Mouse (Mus musculus): Measurements from ENCODE around the gene Tanc1.

Tanc1 gene

DNA sequence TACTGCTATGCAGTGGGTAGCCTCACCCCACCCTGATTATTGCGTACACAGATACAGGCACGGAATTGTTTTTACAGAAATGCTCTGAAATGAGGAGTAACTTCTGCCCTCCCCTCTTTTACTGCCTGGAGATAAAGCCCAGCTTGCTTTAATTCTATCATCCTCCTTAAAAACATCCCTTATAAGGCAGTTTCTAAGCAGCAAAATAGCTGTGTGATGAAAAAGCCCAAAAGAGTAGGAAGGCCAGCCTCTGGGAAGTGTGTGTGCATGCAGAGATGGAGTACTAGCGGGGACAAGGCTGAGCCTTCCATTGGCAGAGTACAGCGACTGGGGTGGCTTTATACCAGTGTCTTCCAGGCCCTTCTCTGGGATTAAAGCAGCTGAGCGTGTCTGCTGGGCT, 140.9 kb downstream of the Tanc1 start:
- DNase-seq (ENCODE audit: inconsistent ontology term), result no peak

DNA sequence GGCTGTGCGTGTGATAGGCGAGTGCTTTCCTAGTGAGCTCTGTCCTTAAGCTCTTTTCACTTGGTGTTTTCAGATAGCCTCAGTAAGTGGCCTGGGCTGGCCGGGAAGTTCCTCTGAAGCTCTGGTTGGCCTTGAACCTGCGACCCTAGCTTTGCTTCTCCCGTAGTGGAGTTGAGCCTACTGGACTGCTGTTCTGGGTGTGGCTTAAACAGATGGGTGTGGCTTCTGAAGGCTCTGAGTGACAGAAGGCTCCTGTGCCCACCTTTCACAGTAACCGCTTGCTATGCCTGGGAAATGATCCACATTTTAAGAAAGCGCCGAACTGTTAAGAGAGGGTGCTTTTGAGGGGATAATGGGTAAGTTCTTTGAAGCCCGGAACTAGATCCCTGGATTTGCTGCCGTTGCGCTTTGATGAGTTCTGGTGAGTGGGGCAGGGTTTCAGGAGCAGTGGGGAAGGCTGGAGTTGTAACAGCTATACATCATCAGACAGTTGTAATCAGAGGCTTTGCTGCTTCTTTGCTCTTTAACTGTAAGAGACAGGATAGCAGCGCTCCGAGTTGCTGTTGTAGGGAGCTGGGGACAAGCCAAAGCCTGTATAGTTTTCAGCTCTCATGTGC, 144.4 kb downstream of the Tanc1 start:
- DNase-seq (ENCODE audit: inconsistent ontology term), result no peak

DNA sequence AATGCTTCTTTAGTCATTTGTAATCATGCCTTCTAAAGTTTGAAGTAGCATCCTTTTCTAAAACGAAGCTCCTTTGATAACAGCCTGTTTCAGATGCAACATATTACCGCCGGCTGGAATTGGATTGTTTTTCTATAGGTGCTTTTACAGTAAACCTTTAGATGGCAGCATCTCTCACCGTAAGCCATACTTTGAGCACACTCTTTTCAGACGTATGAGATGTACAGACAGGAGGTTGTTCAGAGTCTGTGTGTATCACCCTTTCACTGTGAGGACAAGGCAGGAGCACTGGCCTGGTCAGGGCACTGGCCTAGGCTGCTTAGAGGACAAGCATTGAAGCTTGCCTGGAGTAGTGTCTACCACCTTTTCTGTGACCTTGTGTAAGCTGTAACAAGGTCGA, 145.2 kb downstream of the Tanc1 start:
- DNase-seq (ENCODE audit: inconsistent ontology term), result no peak

DNA sequence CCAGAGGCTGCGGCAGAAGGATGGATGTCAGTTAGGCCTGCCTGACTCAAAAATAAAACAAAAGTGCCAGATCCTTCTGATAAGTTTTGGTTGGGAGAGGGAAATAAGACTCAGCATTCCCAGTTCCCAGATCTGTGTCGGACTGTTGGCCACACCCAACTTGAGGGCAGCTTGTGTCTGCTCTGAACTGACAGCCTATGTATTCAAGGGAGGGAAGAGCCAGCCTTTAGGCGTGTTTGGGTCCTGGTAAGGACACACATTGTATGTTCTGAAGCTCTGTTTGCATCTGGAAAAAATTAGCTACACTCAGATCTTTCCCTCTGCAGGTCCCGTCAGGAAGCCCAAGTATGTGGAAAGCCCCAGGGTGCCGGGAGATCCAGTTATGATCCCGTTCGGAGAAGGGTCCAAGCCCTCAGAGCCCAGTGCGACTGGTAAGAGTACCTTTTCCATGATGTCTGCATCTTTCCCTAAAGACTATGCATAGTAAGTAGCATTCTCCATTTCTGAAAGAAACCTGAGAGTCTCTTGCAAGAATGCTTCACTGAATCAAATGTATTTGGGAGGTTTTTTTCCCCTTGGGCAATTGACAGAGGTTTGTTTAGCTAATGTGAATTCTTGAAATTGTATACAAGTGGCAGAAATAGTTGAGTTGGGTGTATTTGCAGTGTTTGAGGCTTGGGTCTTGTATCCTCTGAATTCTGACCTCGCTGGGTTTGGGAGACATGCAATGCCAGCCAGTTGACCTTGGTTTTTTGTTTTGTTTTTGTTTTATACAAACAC, 146.5 kb downstream of the Tanc1 start:
- DNase-seq (ENCODE audit: inconsistent ontology term), result no peak

DNA sequence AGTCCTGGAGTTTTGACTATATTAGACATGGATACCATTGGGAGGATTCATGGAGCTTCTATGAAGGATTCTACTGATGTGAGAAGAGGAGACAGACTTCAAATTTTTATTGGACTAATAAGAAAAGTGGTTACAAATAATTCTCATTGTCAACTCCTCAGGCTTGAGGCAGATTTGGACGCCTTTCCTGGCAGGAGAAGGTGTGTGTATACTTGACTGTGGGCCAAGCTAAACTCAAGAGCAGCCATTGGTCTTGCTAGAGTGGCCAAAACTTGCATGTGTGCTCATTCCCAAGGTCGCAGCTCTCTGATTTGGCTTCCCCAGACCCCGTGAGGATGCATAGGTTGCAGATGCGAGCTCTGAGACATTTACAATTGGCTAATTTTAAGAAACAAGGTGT, 148.9 kb downstream of the Tanc1 start:
- peak; percentile 63 for DNase-seq (ENCODE audit: inconsistent ontology term)

DNA sequence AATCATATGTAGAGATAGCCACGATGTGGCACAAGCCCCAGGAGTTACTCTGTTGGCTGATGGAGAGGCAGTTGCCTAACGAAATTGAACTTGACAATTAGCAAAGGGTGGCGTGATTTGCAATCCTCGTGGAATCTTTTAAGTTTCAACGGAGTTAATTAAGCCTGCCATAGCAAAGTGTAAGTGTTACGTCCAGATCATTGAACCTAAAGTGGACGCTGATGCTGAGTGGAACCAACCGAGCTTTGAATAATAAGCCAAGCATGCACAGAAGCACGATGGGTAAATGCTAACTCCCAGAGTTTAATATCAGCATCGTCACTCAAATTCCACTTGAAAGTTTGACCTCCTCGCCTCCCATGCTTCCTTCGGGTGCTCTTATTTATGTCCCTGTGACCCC, 149.3 kb downstream of the Tanc1 start:
- DNase-seq (ENCODE audit: inconsistent ontology term), result peak; percentile 80

DNA sequence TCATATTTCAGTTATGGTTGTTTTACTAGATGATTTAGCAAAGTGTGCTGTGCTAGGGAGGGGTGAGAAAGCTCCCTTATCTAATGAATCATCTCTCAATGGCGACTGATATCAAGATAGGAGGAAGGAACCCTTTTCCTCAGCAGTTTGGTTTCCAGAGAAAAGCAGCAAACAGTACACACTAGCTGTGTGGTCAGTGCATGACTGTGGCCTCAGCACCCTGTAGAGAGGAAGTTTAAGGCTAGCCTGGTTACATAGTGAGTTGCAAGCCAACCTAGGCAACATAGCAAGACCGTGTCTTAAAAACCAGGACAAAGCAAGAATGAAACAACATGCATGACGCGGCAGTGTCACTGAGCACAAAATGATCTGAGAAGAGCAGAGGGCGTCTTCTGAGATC, 150.4 kb downstream of the Tanc1 start:
- DNase-seq (ENCODE audit: inconsistent ontology term), result no peak

DNA sequence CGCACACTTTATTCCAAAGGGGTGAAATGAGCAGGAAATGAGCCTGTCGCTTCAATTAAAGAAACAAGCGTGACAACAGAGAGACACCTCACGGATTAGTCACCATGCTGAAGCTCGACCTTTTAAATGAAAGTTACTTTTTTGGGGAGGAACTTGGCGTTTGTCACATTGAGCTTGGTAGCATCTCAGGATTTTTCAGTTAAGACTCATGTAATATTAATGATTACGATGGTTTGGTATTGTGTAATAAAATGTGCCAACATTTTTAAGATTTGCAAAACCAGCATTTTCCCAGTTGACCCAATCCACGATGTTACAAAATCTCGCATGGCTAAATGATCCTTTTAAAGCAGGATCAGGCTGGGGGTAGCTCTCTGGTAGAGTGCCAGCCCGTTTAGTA, 153.8 kb downstream of the Tanc1 start:
- peak; percentile 80 for DNase-seq (ENCODE audit: inconsistent ontology term)

DNA sequence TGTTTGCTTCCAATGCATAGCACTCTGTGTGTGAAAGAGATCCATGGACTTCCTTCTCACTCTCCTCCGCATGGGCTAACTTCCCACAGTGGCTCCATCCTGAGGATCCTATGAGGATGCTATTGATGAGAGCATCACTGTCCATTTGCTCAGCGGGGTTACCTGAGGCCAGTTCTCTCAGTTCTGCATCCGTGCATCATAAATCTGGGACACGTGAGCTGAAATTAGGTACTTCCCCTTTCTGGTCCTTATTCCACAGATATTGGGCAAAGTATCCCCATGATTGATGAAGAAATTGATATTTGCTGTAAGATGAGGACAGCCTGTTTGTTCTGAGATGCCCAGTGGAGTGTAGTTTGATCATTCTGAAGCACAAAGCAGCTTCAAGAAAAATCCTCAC, 156.1 kb downstream of the Tanc1 start:
- DNase-seq (ENCODE audit: inconsistent ontology term), result no peak

DNA sequence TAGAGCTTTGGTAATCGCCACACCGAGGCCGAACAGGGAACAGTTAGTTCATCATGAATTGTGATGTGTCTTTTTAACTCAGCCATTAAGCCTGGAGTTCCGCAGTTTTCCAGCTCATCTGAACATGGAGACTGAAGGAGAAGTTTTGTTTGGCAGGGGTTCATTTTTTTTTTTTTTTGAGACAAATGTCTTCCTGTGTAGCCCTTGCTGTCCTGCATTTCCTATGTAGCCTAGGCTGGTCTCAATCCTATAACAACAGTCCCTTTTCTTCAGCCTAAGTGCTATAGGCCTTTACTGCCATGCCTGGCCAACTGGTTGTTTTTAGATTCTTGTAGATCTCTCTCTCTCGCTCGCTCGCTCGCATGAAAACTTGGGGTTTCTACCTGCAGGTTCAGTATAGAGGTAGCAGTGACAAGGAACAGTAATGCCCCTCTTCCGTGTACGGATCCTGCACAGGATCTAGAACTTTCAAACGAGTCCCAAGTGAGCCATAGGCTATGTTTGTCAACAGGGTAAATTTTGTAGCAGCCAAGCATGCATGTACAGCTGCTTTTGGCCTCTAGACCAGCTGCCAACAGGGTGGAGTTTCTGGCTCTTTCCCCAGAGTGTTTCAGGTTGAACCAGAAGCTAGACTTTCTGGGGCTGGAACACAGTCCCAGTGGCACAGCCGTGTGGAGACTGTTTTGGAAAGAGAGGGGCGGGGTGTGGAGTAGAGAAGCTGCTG, 157.0 kb downstream of the Tanc1 start:
- DNase-seq (ENCODE audit: inconsistent ontology term), result no peak

DNA sequence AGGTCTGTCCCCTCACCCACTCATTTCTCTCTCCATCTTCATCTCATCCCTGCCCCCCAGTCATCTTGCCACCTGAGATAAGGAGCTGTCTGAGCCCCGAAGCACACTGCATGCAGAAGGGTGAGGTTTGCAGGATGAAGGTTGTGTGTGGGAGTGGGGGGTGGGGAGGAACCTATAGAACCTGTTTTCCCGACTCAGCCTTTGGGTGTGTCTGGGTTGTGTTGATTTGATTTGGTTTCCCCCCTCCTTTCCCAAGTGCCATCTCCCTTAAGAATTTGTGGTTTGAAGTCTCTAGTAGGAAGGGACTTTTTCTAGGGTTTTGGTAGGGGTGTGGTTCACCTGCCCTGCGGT, 157.5 kb downstream of the Tanc1 start:
- no peak for DNase-seq (ENCODE audit: inconsistent ontology term)

DNA sequence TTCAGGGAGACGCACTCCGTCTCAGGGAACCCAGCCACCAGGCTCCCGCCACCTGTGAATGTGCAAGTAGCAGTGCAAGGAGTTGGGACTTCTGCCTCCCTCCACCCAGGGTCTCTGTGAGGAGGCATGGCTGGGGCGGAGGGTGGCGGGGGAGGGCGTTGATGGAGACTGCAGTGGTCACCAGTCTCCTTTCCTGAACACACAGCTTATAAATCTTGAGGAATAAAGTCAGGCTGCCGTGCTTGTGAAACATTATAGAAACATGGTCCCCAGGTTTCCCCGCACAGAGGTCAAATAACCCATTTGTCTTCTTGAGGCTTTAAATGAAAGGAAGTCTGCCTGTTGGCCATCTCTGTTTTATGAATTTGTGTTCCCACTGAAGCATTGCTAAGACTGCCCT, 159.9 kb downstream of the Tanc1 start:
- no peak for DNase-seq (ENCODE audit: inconsistent ontology term)

DNA sequence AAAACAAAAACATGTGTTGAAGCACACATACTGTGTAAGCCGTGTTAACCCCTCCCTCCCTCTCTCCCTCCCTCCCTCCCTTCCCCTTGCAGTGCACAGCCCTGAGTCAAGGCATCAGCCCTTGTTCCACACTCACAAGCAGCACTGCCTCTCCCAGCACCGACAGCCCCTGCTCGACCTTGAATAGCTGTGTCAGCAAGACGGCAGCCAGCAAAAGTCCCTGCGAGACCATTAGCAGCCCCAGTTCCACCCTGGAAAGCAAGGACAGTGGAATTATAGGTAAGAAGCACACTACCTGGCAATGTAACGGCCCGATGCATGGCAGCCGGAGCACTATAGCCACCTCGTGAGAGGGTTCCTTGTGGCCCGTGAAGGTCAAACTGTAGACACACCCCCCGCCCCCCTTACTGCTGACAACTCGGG, 160.4 kb downstream of the Tanc1 start:
- DNase-seq (ENCODE audit: inconsistent ontology term), result no peak

DNA sequence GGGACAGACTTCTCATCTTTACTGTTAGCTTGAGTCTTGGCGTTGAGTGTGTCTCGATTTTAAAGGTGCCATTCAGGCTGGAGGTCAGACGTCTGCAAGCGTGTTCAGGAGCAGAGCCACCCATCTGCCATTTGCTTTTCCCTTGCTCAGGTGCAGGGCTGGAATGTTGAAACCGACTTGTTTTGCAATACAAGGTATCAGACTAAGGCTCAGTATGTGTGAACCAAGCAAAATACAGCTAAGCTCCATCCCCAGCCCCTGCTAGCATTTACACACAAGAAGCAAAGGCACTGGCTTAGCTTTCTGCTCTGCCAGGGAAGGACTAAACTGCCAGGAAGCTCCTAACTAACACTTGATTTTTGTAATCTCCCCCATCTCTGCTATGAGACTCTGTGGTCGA, 162.5 kb downstream of the Tanc1 start:
- DNase-seq (ENCODE audit: inconsistent ontology term), result no peak

DNA sequence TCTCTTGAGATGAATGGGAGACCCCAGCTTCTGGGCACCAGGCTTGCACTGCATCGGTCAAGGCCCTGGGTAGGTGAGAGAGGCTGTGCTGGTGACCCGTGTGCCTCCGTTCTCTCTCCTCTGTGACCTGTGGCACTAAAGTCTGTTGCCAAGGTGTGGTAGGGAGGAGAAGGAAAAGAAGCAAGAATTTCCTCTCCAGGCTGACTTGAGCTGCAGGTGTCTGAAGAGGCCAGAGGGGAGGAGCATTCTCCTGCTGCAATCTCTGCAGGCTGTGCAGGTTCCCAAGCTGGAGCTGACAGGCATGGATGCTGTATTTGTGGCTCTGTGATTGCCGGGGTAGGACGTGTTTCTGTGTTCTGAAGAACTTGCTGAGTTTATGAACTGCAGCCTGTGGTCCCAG, 163.3 kb downstream of the Tanc1 start:
- DNase-seq (ENCODE audit: inconsistent ontology term), result no peak

DNA sequence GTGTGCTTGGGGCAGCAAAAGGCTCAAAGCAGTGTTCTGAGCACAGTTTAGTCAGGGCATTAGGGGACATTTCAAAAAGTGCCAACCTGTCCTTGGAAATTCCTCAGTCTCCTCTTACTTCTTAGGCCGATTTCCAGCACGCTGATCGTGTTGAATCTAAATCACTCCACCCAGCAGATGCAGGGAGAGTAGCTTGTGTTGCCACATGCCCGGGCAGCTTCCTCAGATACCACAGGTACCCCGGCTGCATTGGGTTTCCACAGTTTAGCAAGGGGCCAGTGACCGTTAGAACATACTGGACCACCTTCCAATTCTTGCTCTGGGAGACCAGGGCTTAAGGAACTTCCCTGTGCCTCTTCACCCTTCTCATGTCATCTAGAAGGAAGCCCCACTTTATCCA, 164.0 kb downstream of the Tanc1 start:
- DNase-seq (ENCODE audit: inconsistent ontology term), result no peak

DNA sequence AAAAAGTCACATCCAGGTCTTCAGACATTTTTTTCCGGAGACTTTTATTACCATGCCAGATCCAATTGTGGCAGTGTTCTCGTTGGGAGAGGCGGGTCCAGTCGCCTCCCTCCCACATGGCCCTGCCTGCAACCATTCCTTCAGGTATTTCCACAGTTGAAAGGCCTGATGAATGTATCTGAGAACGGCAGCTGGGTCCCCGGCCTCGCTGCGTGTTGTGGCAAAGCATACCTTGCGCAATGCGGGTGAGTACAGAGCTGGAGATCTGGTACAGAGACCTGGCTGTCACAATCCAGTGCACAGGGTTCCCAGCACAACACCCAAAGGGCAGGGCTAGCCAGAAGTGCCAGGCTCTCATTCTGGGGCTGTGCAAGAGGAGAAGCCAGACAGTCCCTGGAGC, 167.5 kb downstream of the Tanc1 start:
- no peak for DNase-seq (ENCODE audit: inconsistent ontology term)

DNA sequence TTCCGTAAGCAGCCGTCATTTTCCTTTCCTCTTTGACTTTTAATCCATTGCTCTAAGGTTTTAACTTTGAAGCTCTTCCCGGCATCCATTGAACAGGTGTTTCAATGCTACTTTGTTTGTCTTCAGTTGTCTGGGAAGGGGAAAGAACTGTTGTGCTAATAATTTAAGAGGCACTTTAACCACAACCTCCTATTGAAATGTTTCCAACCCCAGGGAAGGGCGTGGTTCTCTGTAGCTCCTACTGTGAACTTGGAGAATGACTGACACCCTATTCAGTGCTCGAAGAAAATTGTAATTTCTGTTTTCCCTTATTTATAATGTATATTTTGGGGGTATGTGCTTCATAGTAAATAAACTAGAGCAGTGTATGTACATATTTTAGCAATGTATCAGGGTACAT, 168.4 kb downstream of the Tanc1 start:
- DNase-seq (ENCODE audit: inconsistent ontology term), result no peak

DNA sequence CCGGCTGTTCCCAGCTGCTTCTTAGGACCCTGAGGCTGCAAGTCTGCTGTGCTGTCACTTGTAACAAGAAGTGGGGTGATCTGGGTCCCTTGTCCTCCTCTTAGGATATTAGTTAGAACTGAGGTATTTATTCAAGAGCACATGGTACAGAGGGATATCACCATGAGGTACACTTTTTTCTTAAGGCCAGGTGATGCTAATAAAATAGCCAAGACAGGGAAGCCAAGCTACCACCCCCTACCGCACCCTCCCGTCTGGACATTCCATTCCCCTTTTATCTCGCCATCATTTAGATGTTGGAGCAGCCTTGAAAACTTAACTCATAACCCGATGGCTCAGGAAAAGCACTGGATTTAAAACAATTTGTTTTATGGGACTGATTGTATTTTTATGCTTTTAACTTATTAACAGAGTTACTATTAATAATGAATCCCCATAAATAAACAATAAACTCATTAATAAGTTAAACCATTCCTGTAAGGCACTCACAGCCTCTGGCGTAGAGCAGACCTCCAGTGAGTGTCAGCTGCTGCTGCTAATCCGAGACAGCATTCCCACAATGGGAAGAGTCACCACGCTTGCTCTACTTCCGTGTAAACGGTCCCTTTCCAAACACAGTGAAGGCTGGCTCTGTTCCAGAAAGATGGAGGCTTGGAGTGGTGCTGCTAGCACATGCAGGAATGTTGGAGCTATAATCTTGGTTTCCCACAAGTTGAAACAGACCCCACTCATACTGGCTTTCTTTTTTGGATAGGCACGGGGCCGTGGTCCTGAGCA, 171.4 kb downstream of the Tanc1 start:
- no peak for DNase-seq (ENCODE audit: inconsistent ontology term)

DNA sequence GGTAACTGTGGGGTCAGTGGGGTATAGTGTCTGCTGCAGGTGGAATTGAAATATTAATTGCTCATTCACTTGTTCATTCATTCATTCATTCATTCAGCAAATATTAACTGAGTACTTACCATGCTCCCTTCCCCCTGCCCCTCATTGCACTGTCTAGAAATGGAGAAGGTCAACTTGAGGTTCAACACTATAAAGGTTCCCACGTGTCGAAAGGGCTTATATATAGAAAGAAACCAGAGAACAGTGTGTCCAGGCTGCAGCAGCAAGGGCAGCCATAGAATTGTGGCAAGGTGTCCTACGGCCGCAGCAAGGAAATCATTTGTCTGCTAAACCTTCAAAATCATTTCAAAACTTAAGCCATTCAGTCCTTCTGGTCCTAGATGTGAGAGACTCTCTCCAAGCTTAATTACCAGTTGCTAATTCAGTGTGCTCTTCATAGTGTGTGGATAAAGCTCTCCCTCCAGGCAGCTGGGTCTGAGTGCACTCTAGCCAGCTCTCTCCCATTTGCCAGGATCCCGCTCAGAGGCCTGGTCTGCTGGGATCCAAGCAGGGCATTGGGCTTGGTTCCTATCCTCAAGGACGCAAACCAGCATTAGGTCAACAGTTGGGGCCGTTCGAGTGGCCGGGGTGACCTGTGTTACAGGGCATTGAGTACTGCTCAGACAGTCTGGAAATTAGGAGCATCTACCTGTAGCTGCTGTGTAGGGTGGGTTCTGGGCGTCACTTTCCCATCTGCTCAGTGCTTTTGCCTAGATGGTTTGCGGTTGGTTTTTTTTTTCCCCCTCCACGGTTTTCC, 172.2 kb downstream of the Tanc1 start:
- DNase-seq (ENCODE audit: inconsistent ontology term), result no peak

DNA sequence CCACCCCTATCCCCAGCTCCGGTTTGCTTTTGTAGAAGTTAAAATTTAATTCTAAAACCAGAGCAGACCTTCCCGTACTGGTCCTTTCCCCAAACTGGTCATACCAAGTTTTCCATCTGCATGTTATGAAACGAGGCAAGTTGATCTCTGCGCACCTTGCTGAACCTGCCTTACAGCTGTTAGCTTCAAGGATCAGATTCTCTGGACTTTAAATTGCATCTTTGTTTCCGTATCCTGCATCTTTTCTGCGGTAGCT, 172.7 kb downstream of the Tanc1 start:
- DNase-seq (ENCODE audit: inconsistent ontology term), result no peak

DNA sequence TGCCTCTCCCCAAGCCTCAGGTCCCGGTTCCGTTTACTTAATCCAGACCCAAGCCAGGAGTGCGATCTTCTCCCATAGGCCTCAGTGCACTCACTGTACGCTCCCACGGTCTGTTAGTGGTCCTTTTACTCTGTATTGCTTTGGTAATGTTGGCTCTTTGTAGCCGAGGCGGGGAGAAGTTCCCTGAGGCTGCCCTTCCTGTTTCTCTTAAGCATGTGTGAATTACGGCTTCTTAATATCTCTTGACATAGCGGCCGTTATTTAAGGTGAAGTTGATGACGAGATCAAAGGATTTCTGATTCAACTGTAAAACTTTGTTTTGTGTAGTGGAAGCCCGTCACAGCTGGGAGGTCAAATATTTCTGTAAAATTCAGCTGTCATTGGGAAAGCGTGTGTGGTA, 173.8 kb downstream of the Tanc1 start:
- DNase-seq (ENCODE audit: inconsistent ontology term), result no peak
